Mouse (Mus musculus) adrenal gland, postnatal 36 days (tissue): ENCODE measurements around the gene Kansl1l. TPM values are rescaled to one million over a fixed set of nuclear protein-coding genes. Genes with fewer than 3 reads are reported as not detected.
A peak's percentile ranks its signal among the peaks of the same experiment; 100 is the strongest.

Source experiments
- DNase-seq, 2 experiments: peaks; one replicate each; pipeline ENCODE4 v3.0.0; 2021; ENCODE audit warnings: mixed read lengths in 1 of 2
- long read RNA-seq, 2 experiments: library from polyadenylated mRNA; stranded (forward); transcript quantifications; one replicate each; pipeline ENCODE4 v2.0.0; 2021; ENCODE audit warnings: borderline sequencing depth in 2 of 2
- total RNA-seq, 2 experiments: library from RNA; stranded (reverse); gene quantifications; 2 replicates each; pipeline ENCODE4 v1.2.3; 2021

Kansl1l gene
- 10 to 100 TPM; 17.9 to 21.0 TPM for total RNA-seq
- long read RNA-seq, experiment 1, partial matches to known transcripts: 3 of 6 reads
- long read RNA-seq, experiment 1, other reads (novel, unspliced or antisense): 2 of 6 reads
- long read RNA-seq, experiment 2, partial matches to known transcripts: 1 of 1 reads
- long read RNA-seq, experiment 2, other reads (novel, unspliced or antisense): 0 of 1 reads

DNA sequence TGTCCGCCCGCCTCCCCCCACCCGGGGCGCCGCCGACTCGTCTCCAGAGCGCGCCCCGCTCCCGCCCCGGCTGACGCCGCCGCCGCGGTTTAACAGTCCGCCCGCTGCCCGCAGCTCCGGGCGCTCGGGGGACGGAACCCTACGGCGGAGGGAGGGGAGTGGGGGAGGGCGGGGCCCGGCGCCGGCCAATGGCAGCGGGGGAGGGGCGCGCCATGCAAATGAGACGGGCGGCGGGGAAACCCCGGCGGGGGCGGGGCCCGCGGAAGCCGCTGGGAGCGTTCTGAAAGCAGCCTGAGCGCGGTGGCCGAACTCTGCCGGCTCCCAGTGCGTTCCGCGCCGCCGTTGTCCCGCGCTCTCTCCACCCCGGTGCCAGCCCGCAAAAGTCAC, at the start of gene Kansl1l:
Kansl1l (minus strand) TSS at position 110 of the 387 bp plus-strand sequence.
- DNase-seq: peak; percentile 96 to 99

DNA sequence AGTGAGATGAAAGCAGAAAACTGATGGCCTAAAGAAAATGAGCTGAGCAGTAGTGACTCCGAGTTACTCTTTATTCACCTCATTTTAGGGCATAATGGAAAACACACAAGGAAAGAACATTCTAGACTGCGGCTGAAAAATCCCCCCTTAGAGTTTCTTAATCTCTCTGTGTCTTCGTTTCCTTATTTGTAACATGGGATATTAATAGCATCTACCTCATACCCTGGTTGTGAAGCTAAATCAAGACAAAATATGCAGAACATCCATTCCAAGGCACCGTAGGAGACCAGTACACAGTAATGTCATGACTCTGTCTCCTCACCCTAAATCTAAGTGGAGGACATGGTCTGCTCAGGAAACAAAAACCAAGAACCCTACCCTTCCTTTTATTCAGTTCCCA, 48.3 kb upstream of the Kansl1l start:
- no peak for DNase-seq

DNA sequence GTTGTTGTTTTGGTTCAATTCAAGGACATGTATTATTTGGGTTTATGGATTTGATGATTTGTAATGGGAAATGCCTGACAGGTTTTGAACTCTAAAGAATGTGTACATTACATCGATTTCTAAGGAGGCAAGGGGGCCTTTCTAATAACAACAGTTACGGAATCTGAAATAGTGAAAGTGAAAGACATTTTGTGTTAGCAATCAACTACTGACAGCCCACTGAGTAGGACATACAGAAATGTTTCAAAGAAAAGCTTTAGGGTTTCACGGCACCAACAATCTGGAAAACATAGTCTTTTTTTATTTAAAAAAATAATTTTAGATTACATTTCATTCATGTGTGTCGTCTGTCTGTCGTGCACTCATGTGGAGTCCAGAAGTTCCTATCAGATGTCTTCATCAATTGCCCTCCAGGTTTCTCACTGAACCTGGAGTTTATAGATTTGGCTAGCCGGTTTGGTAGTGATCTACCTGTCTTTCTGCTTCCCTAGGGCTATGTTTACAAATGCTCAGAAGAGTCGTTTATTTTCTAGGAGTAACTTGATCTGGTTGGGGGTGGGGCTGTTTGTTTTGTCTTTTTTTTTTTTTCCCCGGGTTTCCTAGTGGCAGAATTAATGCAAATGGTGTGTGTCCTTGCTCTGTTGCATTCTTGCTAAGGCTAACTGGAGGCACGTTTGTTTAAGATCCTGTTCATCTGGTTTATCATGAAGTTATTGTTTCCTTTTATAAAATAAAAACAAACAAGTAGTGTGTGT, 46.6 kb upstream of the Kansl1l start:
- no peak for DNase-seq

DNA sequence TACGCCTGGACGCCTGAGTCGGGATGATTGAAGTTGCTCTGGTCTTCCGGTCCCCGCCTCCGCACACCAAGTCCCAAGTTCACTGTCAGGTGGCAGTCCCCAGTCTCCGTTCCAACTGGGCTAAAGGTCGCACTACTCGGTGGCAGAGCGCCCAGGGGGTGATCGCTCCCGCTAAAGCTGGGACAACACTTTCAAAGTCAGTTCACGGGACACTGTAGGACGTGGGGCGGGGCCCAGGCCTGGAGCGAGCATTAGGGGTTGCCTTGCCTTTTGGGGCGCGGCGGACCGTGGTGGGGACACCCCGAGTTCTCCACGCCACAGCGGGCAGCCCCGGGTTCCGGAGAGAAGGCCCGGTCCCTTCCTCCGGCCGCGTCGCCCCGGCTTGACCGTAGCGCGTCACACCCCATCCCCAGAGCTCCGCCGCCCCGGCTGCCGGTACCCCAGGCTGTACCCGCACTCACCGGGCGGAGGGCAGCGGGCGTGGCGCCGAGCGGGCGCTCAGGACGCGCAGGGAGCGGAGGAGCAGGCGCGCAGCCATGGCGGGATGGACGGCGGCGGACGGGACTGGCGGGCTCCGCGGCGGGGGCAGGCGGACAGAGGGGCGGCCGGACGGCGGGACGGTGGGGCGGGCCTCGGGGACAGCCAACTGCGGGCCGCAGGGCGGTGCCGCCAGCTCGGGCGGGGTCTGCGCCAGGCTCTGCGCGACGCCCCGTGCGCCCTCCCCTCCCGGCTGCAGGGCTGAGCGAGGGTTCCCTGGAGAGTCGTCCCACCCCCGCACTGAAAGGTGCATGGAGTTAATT, 45.5 kb upstream of the Kansl1l start, which contains the start of gene Acadl:
Acadl (minus strand) TSS at position 566 of the 800 bp plus-strand sequence.
- DNase-seq: peak; percentile 94 to 97

DNA sequence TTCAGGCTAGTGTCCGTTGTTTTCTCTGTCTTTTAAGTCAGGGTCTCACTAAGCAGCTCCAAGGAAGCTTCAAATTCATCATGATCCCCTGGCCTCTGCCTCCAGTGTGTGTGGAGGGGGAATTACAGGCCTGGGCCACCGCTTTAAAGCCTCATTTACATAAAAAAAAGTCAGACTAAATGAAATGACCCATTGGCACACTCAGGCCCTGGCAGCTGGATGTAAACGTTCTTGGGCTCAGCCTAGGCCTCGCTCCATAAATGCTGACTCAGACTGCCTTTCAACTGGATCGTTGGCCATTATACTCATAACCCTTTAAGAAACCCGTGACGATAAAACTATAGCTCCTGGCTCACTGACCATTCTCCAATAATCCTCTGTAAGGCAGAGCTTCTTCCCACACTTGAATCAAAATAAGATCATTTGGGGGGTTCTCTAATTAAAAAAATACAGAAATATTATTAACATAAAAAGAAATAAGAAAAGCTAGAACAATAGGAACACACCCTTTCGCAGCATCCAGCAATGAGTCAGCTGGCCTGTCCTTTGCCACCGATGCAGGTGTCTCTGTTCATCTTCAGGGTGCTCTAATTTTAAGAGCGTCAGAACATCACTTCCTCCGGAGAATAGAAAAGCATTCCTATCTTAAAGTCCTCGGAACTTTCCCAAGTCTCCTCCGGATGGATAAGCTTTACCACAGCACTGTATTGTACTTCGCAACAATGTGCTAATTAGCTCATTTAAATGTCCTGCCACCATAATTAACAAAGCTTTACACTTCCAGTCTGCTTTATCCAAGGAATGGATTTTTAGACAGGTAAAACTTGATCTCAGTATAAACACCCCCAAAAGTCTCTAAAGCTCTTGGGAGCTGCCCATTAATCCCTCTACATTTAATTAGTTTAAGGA, 44.7 kb upstream of the Kansl1l start:
- peak; percentile 33 to 44 for DNase-seq

DNA sequence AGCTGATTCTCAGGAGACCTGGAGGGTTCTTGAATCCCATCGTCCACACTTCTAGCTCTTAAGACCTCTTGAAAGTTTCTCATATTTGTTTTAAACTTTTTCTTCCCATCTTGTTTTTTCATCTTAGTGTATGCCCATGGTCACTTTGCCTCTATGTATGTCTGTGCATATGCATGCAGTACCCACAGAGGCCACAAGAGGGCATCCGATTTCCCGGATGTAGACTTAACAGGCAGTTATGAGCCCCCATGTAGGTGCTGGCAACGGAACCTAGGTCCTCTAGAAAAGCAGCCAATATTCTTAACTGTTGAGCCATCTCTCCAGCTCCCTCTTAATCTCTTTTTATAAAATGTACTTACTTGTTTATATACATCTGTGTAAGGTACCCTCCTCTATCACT, 30.1 kb upstream of the Kansl1l start:
- DNase-seq: peak in 1 of 2 experiments; percentile 28

DNA sequence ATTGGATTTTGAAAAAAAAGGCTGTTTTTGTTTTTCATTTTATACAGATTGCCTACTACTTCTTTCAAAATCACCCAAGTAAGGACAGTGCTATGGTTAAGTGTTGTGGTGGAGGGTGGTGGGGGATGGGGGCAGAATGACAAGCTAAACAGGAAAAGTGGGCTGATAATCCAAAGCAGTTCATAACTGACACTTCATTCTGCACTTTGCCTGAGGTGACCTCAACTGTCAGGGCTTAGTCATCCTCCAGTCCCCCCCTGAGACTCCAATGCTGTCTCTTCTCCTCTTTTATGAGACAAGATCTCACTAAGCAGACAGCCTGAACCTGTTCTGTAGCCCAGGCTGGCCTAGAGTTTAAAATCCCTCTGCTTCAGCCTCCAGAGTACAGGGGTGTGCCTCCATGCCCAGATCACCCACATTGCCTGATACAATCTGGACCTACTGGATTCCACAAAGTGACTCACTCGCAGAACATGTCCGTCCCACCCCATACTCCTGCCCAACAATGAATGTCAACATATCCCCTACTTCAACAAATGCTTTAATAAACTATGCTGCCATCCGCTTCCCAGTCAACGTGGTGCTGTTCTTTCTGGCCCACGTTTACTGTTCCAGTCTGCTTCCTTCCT, 28.4 kb upstream of the Kansl1l start:
- peak in 1 of 2 experiments; percentile 28 for DNase-seq

DNA sequence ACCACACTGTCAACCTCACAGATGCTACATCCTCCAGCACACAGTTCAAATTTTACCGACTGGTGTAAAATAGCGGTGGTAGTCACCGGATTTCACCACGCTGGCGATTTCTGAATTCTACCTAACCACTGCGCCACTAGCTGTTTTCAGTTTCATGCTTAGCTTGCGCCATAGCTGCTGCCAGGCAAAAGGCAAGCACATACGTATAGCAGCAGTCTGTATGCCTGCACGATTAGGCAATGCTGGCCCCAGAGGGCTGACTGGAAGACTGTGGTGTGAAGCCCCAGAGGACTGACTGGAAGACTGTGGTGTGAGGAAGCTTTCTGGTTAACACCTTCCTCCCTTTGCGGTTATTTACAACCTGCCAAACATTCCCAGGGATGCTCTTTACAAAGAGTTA, 24.6 kb upstream of the Kansl1l start:
- peak in 1 of 2 experiments; percentile 27 for DNase-seq

DNA sequence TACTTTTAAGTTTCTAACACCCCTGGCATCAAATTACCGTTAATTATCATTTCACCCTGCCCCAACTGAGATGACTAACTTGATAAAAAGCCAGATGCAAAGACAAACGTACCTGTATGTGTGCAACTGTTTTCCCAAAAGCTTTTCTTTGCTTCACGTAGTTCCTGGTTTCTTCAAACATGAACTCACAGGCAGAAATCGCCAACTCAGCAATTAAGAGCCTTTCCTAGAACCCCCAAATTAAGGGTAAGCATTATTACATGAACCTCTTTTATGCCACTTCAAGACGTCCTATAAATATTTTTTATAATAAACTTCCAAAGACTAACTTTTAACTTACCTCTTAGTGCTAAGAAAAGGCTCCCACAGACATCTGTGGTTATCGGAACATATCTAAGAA, 24.1 kb upstream of the Kansl1l start:
- DNase-seq: no peak

DNA sequence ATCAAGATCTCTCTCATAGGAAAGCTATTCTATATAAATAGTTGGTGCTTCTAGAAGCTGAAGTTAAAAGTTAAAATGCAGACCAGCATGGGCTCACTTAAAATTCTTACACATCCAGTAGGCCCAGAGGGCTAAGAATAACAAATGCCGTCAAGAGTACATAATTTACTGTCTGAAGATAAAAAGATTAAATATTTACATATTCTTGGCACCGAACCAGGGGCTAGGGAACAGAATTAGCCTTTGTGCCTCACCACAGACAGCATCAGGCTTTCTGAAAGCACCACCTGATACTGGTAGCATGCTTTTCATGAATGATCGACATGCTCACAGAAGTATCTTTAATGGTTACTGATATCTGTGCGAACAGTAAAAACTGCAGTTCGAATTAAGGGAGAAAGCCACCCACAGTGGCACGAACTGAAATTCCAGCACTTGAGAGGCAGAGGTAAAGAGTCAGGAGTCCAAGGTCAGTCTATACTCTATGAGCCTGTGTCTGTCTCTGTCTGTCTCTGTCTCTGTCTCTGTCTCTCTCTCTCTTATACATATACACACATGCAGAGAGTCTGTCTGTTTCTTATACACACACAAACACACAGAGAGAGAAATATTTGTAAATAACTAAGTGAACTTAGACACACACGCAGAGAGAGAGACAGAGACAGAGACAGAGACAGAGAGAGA, 22.5 kb upstream of the Kansl1l start:
- DNase-seq: no peak

DNA sequence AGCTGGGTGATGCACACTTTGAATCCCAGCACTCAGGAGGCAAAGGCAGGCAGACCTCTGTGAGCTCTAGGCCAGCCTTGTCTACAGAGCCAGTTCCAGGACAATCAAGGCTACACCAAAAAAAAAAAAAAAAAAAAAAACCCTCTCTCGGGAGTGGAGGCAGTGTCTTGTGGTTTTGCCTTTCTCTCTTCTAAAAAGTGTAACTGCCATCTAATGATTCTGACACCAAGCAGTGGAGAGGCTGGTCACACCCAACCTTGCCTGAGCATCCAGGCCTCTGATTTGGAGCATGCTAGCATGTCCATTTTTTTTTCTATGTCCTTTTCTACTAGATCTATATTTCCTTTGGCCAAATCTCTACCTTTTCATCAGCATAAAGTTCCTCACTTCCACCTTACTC, 21.8 kb upstream of the Kansl1l start:
- DNase-seq: no peak

DNA sequence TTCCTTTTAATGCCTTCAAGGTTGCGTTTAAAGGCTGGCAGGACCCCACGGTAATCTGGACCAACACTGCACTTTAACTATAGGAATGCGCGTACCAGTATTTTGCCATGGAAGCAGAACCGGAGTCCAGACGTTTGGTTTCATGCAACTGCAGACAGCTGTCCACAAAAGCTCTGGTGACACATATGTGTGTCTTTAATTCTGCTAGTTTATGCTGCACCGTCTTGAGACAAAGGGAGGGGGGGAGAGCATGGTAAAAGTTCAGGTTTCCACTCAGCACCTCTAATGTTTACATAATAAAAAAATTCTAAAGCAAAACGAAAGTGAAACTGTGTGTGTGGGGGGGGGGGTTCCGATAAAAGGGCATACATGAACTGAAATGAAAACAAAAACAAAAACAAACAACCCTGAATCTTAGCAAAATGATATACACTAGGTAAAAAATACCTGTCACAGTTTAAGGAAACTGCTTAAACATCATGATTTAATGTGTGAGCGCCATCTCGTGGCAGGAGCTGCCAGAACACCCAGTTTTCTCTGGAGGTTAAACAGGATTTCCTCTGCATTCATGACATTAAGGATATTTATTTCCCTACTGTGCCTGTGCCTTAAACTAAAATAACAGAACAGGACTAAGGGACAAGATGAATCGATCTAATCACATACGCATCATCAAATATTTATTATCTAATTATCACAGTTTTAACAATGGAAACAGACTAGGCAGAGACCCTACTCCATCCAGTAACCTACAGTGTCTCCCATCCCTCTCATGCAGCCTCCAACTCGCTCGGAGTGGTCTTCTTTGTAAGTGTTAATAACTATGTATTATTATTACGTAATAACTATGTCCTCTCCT, 21.1 kb upstream of the Kansl1l start:
- DNase-seq: peak; percentile 80 to 84

DNA sequence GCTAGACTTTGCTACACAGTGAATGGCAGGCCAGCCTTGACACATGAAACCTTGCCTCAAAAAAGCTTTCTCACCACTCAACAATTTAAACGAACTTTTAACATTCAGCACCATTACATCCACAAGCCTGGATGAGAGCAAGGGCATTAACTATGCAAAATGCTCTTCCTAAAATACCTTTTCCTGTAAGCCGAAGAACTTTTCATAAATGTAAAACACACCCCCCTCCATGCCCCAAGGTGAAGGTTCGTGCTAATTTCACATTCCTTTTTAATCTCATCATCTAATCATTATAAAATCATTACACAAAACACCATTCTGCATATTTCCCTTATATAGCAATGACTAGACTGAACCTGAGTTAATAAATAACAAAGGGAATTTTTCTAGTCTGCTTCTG, 19.8 kb upstream of the Kansl1l start:
- no peak for DNase-seq

DNA sequence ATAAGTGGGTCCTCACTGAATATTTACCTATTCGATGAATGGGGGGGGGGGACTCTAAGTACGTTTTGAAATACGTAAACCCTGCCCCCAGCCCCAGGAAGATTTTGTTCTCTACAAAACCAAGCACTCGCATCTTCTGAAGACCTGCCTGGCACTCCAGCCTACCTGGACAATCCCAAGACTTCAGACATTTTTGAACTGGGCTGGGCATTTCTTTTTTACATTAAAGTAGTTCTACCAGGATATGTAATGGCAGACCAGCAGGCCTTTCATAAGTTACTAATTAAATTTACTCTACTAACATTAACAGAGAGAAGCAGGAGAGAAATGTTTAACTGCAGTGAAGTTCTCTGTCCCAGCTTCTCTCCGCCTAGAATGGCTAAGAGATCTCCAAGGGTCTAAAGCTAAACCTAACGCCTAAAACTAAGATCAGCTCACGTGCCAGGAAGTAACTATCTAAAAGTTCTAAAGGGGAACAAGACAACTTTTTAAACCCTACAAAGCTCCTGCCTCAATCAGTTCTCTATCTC, 15.3 kb upstream of the Kansl1l start:
- DNase-seq: no peak

DNA sequence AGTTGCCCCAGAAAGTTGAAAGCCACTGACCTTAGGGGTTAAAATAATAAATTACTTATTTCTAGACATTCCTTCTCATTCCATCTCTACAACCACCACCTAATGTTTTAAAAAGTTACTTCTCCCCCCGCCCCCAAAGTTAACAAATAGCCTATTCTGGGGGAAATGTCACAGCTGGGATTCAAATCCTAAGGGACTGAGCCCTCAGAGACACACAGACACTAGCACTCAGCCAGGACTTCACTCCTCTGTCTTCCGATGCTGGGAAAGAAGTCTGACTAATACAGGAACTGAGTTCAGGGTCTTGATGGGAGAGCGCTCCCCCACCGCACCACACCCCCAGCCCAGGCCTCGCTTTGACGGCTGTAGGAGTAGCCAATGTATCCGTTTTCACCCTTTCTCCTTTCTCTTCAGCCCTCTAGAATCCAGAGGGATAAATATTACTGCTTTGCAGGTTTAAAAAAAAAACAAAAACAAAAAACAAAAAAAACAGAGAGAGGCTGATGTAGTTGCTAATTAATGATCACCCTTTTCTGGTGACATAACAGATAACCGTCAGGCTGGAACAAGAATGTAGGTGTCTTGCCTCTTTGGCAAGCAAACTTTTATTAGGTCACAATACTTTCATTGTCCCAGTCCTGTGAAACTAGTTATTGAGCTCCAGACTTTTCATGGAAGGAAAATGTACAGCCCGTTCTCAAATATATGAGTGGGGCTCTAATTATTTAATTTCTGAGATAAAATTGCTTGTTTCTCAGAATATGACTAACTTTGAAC, 14.7 kb upstream of the Kansl1l start:
- no peak for DNase-seq

DNA sequence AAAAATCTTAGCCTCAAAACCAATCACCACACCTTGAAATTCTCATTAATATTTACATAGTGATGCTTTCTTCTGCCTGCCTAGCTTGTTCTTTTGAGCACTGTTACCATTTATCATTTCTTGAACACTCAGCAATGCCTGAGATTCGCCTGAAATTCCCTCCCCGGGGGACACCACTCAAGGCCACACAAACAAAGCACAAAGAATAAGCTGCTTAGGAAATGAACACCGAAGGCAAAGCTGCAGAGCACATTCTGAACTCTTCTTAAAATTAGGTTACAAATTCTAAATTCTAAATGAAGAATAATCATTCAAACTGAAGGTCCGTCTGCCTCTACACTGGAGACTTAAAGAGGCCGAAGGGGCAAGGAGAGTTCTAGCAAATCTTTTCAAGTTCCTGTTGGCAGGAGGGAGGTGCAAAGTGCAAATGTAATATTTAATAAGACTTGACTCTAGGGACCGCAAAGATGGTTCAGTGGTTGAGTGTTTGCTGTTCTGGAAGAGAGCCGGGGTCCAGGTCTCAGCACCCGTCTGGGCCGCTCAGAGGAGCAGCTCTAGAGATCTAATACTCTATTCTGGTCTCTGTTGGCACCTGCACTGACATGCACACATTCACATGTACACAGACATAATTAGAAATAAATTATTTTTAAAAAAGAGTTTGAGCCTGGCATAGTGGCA, 12.2 kb upstream of the Kansl1l start:
- peak in 1 of 2 experiments; percentile 41 for DNase-seq

DNA sequence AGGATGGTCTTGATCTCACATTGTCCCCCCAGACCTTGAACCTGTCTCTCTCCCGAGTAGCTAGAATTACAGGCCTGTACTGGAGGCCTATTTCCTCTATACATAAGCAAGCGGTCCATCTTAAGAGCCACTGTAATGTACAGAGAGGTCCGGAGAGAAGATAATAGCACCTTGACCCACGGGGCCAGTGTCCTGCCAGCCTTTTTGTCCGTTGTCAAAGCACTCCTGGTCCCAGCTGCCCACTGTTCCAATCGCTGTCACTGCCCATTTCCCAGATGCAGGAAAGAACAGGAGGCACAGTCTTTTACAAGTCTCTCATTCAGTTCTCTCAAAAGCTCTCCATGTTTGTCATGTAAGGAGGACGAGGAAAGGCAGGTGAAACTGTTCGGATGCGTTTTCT, 4.6 kb upstream of the Kansl1l start:
- no peak for DNase-seq

DNA sequence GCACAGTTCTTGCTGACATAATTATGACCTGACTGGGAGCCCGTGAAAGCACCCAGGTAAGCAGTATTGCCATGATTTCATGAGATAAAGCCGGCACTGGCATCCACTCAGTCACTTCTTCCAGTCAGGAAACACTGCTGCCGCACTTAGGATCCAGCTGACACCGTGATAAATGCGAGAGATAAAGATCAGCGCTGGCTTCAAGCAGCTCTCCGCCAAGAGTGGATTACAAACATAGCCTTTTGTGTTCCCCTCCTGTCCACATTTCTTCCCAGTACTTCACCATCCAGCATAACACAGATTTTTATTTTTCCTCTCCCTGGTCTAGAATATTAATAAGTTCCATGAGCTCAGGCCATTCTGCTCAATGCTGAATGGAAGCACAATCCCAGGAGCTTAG, 2.9 kb upstream of the Kansl1l start:
- peak; percentile 39 to 41 for DNase-seq
